ENCODE assay signal across 8 mouse cellular contexts in the genomic region with DNA sequence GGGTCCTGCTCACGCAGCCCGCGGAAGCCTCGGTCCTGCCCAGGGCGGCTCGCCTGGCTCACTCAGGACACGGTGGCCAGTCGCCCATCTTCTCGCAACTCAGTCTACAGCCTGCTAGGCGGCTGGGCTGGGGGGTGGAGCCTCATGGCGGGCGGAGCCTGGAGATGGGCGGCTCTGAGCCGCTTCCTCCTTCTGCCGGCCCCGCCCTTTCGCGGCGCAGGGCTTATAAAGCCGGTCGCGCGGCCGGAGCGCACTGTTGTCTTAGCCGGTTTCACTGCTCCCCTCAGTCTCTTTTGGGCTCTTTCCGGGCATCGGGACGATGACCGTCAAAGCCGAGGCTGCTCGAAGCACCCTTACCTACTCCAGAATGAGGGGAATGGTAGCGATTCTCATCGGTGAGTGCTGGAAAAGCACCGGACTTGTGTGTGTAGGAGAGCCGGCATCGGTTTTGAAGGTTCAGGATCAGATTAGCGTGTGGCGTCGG.
DNase-seq lines count a peak whose midpoint lies in the region; ATAC-seq and TF ChIP-seq lines count a peak whose summit lies in the region.

No protein-coding gene starts in this region.

- peak overlapping the region; percentile 90 for H3K27ac ChIP-seq in cerebellum, adult 2 months (ENCODE audit: insufficient read depth, low read length)
- H3K27ac ChIP-seq in forebrain, postnatal 0 days (ENCODE audit: low read depth, low read length): peak overlapping the region; percentile 76
- H3K27ac ChIP-seq in lung, embryonic 14.5 days (ENCODE audit: low read depth): peak overlapping the region; percentile 91

- no peak for TF ChIP-seq CTCF in cerebellum, adult 2 months (IDR thresholded peaks at IDR 0.05; ENCODE audit: borderline replicate concordance, insufficient read depth, low read depth, low read length)
- TF ChIP-seq CTCF in forebrain, postnatal 0 days (IDR thresholded peaks at IDR 0.05; ENCODE audit: low read depth): no peak
- no peak; the same call in 1 of the 2 replicates for TF ChIP-seq CTCF in lung, embryonic 14.5 days (IDR thresholded peaks at IDR 0.05; ENCODE audit: low read depth)

- peaks cover 28% of the 10 kb centered on the region for H3K36me3 ChIP-seq in forebrain, postnatal 0 days (ENCODE audit: insufficient read depth)
- H3K36me3 ChIP-seq in lung, embryonic 14.5 days (ENCODE audit: insufficient read depth): peaks cover 17% of the 10 kb centered on the region; the same call in 1 of the 2 replicates

- H3K4me3 ChIP-seq in cerebellum, adult 2 months (replicated peaks; ENCODE audit: insufficient read depth, low read depth, low read length): peak overlapping the region; percentile 85
- H3K4me3 ChIP-seq in forebrain, postnatal 0 days (ENCODE audit: low read depth, low read length): peak overlapping the region; percentile 60
- peak overlapping the region; percentile 68 for H3K4me3 ChIP-seq in lung, embryonic 14.5 days (ENCODE audit: low read depth, low read length)

- peaks cover 5% of the 10 kb centered on the region for H3K4me1 ChIP-seq in cerebellum, adult 2 months (ENCODE audit: control insufficient read depth, insufficient read depth, low read length)
- peaks cover 12% of the 10 kb centered on the region; the same call in 1 of the 2 replicates for H3K4me1 ChIP-seq in forebrain, postnatal 0 days (ENCODE audit: insufficient read depth)
- H3K4me1 ChIP-seq in lung, embryonic 14.5 days (ENCODE audit: insufficient read depth): no peaks in the 10 kb centered on the region

- peak; percentile 95 for ATAC-seq in forebrain, postnatal 0 days
- ATAC-seq in lung, embryonic 14.5 days (ENCODE audit: insufficient read depth): peak; percentile 97
- ATAC-seq in neutrophil, adult 5-6 weeks (ENCODE audit: extremely low read depth, insufficient number of reproducible peaks, low FRiP score, poor library complexity, severe bottlenecking): peak; percentile 81

- peak; percentile 64 for DNase-seq in MEL-GATA-1-ER (ENCODE audit: extremely low read depth, low read depth)
- peak; percentile 96 to 98 for DNase-seq in cerebellum, adult 2 months
- DNase-seq in forebrain, postnatal 0 days: peak; percentile 90
- DNase-seq in heart, postnatal 4 days: peak; percentile 98
- peak; percentile 93 to 95 for DNase-seq in layer of hippocampus, adult 8-10 months (ENCODE audit: low spot score in 2 of 2)
- peak; percentile 97 for DNase-seq in lung, embryonic 14.5 days
- DNase-seq in testis, postnatal 14 days (ENCODE audit: low spot score): peak; percentile 91

- H3K27me3 ChIP-seq in cerebellum, adult 2 months (ENCODE audit: control insufficient read depth, insufficient read depth, low read length): no peaks in the 10 kb centered on the region
- peaks cover 5% of the 10 kb centered on the region; the same call in 1 of the 2 replicates for H3K27me3 ChIP-seq in forebrain, postnatal 0 days (ENCODE audit: insufficient read depth, low read length)
- no peaks in the 10 kb centered on the region for H3K27me3 ChIP-seq in lung, embryonic 14.5 days (ENCODE audit: insufficient read depth, low read length)

- H3K9me3 ChIP-seq in forebrain, postnatal 0 days (ENCODE audit: low read length): no peaks in the 10 kb centered on the region
- no peaks in the 10 kb centered on the region for H3K9me3 ChIP-seq in lung, embryonic 14.5 days (ENCODE audit: low read depth, low read length)

- peak overlapping the region; percentile 66 for H3K9ac ChIP-seq in forebrain, postnatal 0 days
- peak overlapping the region; percentile 73 for H3K9ac ChIP-seq in lung, embryonic 14.5 days

- H3K4me2 ChIP-seq in forebrain, postnatal 0 days (ENCODE audit: low read depth): peak overlapping the region; percentile 99
- peak overlapping the region; percentile 83 for H3K4me2 ChIP-seq in lung, embryonic 14.5 days

- TF ChIP-seq POLR2A in cerebellum, adult 2 months (IDR thresholded peaks at IDR 0.05; ENCODE audit: borderline replicate concordance, insufficient read depth, low read length): peak; percentile 87

- under 1% methylated on average over 40 of the region's 40 CpGs for WGBS in cerebellum, adult 2 months
- WGBS in forebrain, postnatal 0 days: 0% methylated on average over 36 of the region's 40 CpGs
- under 1% methylated on average over 40 of the region's 40 CpGs for WGBS in lung, embryonic 14.5 days

Comparison
In these comparisons a context has a peak if more than half of its experiments do, and no peak if none do; other contexts are left out.
1. Peak in every context shown above with its lines: DNase-seq, ATAC-seq, H3K4me3 ChIP-seq and H3K27ac ChIP-seq.